In the genomic region with DNA sequence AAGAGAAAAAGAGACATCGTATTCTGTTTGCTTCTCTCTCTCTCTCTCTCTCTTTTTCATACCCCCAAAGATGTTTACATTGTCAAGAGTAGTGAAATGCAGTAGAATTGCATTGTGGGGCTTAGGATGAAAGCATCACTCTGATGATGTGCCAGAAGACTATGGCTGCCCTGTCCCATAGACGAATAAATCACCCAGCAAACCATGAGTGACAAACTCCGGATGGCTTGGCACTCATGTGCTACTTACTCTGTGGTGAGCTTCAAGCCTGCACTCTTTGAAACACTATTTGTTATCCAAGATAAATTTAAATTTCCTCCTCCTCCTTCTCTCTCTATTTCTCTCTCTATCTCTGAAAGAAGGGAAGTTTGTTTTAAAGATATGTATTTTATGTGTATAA, we compare ENCODE assay signal across 25 mouse cellular contexts. TPM values are rescaled to one million over a fixed set of nuclear protein-coding genes. Genes with fewer than 3 reads are reported as not detected.
A peak's percentile ranks its signal among the peaks of the same experiment; 100 is the strongest.
DNase-seq lines count a peak whose midpoint lies in the region; ATAC-seq and TF ChIP-seq lines count a peak whose summit lies in the region.
"Had no signal": no experiment of that assay in that cellular context is flagged by ENCODE, and none has a peak within 500 bp of the region (broad histone marks: within the 10 kb centered on the region; RNA-seq: fewer than 3 reads in every experiment).

No protein-coding gene starts in this region.

- H3K27me3 ChIP-seq in forebrain, postnatal 0 days (ENCODE audit: insufficient read depth, low read length): no peaks in the 10 kb centered on the region
- H3K27me3 ChIP-seq in forebrain, embryonic 10.5 days (ENCODE audit: poor library complexity, severe bottlenecking): no peaks in the 10 kb centered on the region
- H3K27me3 ChIP-seq in lung, embryonic 14.5 days (ENCODE audit: insufficient read depth, low read length): no peaks in the 10 kb centered on the region
- H3K27me3 ChIP-seq in lung, embryonic 16.5 days (ENCODE audit: control insufficient read depth, insufficient read depth, low read depth, low read length): no peaks in the 10 kb centered on the region
- H3K27me3 ChIP-seq: CH12.LX; embryonic facial prominence, embryonic 12.5 days; forebrain, embryonic 12.5 days; Patski had no signal

- WGBS in forebrain, postnatal 0 days: 72% methylated on average over 3 of the region's 3 CpGs
- 92% methylated on average over 3 of the region's 3 CpGs for WGBS in forebrain, embryonic 10.5 days
- WGBS in lung, embryonic 14.5 days: 38% methylated on average over 3 of the region's 3 CpGs
- 44% methylated on average over 3 of the region's 3 CpGs for WGBS in lung, embryonic 16.5 days

- 0 out of 2 replicates have a peak overlapping the region, but pooled peaks have one; percentile 45 for H3K27ac ChIP-seq in forebrain, postnatal 0 days (ENCODE audit: low read depth, low read length)
- H3K27ac ChIP-seq in forebrain, embryonic 10.5 days: no peak overlapping the region
- H3K27ac ChIP-seq in lung, embryonic 14.5 days (ENCODE audit: low read depth): no peak overlapping the region
- H3K27ac ChIP-seq in lung, embryonic 16.5 days (ENCODE audit: low read length): no peak overlapping the region
- H3K27ac ChIP-seq: embryonic facial prominence, embryonic 10.5 days; embryonic facial prominence, embryonic 12.5 days; forebrain, embryonic 12.5 days had no signal

- TF ChIP-seq CTCF in forebrain, postnatal 0 days (IDR thresholded peaks at IDR 0.05; ENCODE audit: low read depth): no peak
- TF ChIP-seq CTCF in lung, embryonic 14.5 days (IDR thresholded peaks at IDR 0.05; ENCODE audit: low read depth): no peak

- no peaks in the 10 kb centered on the region for H3K9me3 ChIP-seq in forebrain, postnatal 0 days (ENCODE audit: low read length)
- H3K9me3 ChIP-seq in forebrain, embryonic 10.5 days: no peaks in the 10 kb centered on the region
- H3K9me3 ChIP-seq in lung, embryonic 14.5 days (ENCODE audit: low read depth, low read length): no peaks in the 10 kb centered on the region
- H3K9me3 ChIP-seq in lung, embryonic 16.5 days (ENCODE audit: control insufficient read depth, low read length): no peaks in the 10 kb centered on the region
- H3K9me3 ChIP-seq: embryonic facial prominence, embryonic 10.5 days; embryonic facial prominence, embryonic 12.5 days; forebrain, embryonic 12.5 days; G1E had no signal

- 0 out of 2 replicates have a peak, but pooled peaks cover 3% of the 10 kb centered on the region for H3K36me3 ChIP-seq in forebrain, postnatal 0 days (ENCODE audit: insufficient read depth)
- H3K36me3 ChIP-seq in forebrain, embryonic 10.5 days (replicated peaks): no peaks in the 10 kb centered on the region
- H3K36me3 ChIP-seq in lung, embryonic 14.5 days (ENCODE audit: insufficient read depth): no peaks in the 10 kb centered on the region
- H3K36me3 ChIP-seq in lung, embryonic 16.5 days (ENCODE audit: control insufficient read depth, insufficient read depth, low read length): no peaks in the 10 kb centered on the region
- H3K36me3 ChIP-seq: embryonic facial prominence, embryonic 10.5 days; embryonic facial prominence, embryonic 12.5 days; forebrain, embryonic 12.5 days; G1E had no signal

- no peak overlapping the region for H3K9ac ChIP-seq in forebrain, postnatal 0 days
- no peak overlapping the region for H3K9ac ChIP-seq in lung, embryonic 14.5 days
- no peak overlapping the region for H3K9ac ChIP-seq in lung, embryonic 16.5 days (ENCODE audit: low read length)
- H3K9ac ChIP-seq: embryonic facial prominence, embryonic 12.5 days; forebrain, embryonic 12.5 days had no signal

- H3K4me1 ChIP-seq in forebrain, postnatal 0 days (ENCODE audit: insufficient read depth): no peaks in the 10 kb centered on the region; the same call in 1 of the 2 replicates
- H3K4me1 ChIP-seq in forebrain, embryonic 10.5 days: peaks cover 8% of the 10 kb centered on the region
- H3K4me1 ChIP-seq in lung, embryonic 14.5 days (ENCODE audit: insufficient read depth): no peaks in the 10 kb centered on the region
- no peaks in the 10 kb centered on the region for H3K4me1 ChIP-seq in lung, embryonic 16.5 days (replicated peaks; ENCODE audit: control insufficient read depth, insufficient read depth, low read length)

- H3K4me2 ChIP-seq in forebrain, postnatal 0 days (ENCODE audit: low read depth): no peak overlapping the region
- H3K4me2 ChIP-seq in lung, embryonic 14.5 days: no peak overlapping the region
- no peak overlapping the region for H3K4me2 ChIP-seq in lung, embryonic 16.5 days (ENCODE audit: low read depth, low read length)
- H3K4me2 ChIP-seq: embryonic facial prominence, embryonic 12.5 days; forebrain, embryonic 12.5 days had no signal

- no peak overlapping the region for H3K4me3 ChIP-seq in forebrain, postnatal 0 days (ENCODE audit: low read depth, low read length)
- H3K4me3 ChIP-seq in forebrain, embryonic 10.5 days: no peak overlapping the region
- H3K4me3 ChIP-seq in lung, embryonic 14.5 days (ENCODE audit: low read depth, low read length): no peak overlapping the region
- H3K4me3 ChIP-seq in lung, embryonic 16.5 days (ENCODE audit: low read length): no peak overlapping the region
- H3K4me3 ChIP-seq: embryonic facial prominence, embryonic 10.5 days; embryonic facial prominence, embryonic 12.5 days; forebrain, embryonic 12.5 days had no signal

- ATAC-seq in forebrain, postnatal 0 days: no peak
- peak; percentile 81 for ATAC-seq in lung, embryonic 14.5 days (ENCODE audit: insufficient read depth)
- peak; percentile 81; the same call in 1 of the 2 replicates for ATAC-seq in lung, embryonic 16.5 days (ENCODE audit: low read depth)
- ATAC-seq: activated CD4-positive, CD25-positive, alpha-beta regulatory T cell, adult 4 months; CD4-positive, CD25-positive, alpha-beta regulatory T cell, adult 4 months; forebrain, embryonic 14.5 days; forebrain, embryonic 16.5 days; Patski had no signal

- no peak for DNase-seq in forebrain, postnatal 0 days
- no peak for DNase-seq in forebrain, embryonic 10.5 days (ENCODE audit: extremely low spot score, low spot score)
- peak; percentile 61 for DNase-seq in lung, embryonic 14.5 days
- no peak for DNase-seq in lung, postnatal 36 days
- DNase-seq in lung, postnatal 4 days: no peak
- DNase-seq: adrenal gland, adult 8-10 months; adrenal gland, postnatal 14 days; adrenal gland, postnatal 36 days; B cell, adult 2 months; cerebellum, adult 11-12 months; cerebellum, adult 2 months; cerebellum, adult 9-10 months; cerebellum, postnatal 10 days; cerebellum, postnatal 25 days had no signal

RNA-seq across cellular contexts. Expression of a gene that starts 36.5 kb away (rescaled TPM):
- 114 and 134 TPM in 2 replicates for total RNA-seq in forebrain, postnatal 0 days (2014; rRNA removed)
- 19.8 and 27.2 TPM in 2 replicates for polyA plus RNA-seq in forebrain, postnatal 0 days (2015; fragmentation: Nextera tagmentation; extraction: Ambion mirVana)
- 0.21 and 0.36 TPM in 2 replicates for polyA plus RNA-seq in forebrain, embryonic 10.5 days (2016; fragmentation: Nextera tagmentation; extraction: Ambion mirVana)
- not detected in 2 replicates for polyA plus RNA-seq in lung, embryonic 14.5 days (2014; fragmentation: Nextera tagmentation; extraction: Ambion mirVana)
- 0.68 and 0.70 TPM in 2 replicates for polyA plus RNA-seq in lung, embryonic 16.5 days (2015; fragmentation: Nextera tagmentation; extraction: Ambion mirVana)
- total RNA-seq: CH12.LX had no signal
- polyA plus RNA-seq: activated CD4-positive, CD25-positive, alpha-beta regulatory T cell, adult 4 months; CD4-positive, CD25-positive, alpha-beta regulatory T cell, adult 4 months; G1E had no signal

Comparison
In these comparisons a context has a peak if more than half of its experiments do, and no peak if none do; other contexts are left out.
1. RNA of a gene that starts 36.5 kb away (polyA plus RNA-seq): 19.8 to 27.2 TPM in forebrain, postnatal 0 days; 0.68 to 0.70 TPM in lung, embryonic 16.5 days, 0.21 to 0.36 TPM in forebrain, embryonic 10.5 days and not detected in lung, embryonic 14.5 days; every median in the first group is over 10 times any median in the second.